Mouse (Mus musculus): Measurements from ENCODE around the gene Olfr1262. TPM values are rescaled to one million over a fixed set of nuclear protein-coding genes. Genes with fewer than 3 reads are reported as not detected.

Gene Olfr1262
- not detected for total RNA-seq (2021)

DNA sequence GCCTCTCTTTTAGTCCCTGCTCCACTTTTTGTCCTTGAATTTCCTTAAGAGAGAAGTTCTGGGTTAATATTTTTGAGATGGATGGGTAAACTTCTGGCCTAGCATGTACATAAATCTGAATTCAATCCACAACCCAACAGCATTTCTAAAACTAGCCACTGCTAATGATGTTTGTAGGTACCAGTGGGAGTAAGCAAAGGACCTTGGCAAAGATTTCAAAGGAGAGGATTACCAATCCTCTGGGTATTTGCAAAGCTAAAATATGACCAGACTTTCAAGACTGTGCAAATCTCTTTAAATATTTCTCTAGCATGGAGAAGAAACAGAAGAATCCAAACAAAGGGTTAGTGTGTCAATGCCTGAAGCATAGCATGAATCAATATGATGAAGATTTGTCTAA, at the start of gene Olfr1262:
Olfr1262 (plus strand) TSS at position 301 of the 400 bp plus-strand sequence.
- DNase-seq (ENCODE audit: extremely low spot score in 1 of 2, low spot score in 1 of 2), result no peak

DNA sequence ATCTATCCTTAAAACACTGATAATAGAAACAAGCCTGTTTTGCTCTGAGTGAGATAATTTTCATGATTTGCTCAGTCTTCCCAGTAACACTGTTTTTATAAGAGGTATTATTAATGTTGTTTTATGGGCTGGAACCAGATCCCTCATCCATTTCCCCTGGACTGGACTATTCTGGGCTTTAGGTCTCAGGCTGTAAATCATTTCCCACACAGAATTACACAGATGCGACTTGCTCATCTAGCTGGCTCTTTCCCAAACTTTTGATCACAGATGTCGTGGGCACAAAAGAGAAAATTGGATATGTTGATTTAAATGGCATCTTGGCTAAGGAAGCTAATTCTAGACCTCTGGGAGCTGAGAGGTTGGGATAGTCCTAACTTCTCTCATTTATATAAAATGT, 25.8 kb upstream of the Olfr1262 start, which contains the start of gene Olfr1260:
Olfr1260 (plus strand) TSS at position 157 of the 400 bp plus-strand sequence.
- no peak for DNase-seq (ENCODE audit: extremely low spot score in 1 of 2, low spot score in 1 of 2)

DNA sequence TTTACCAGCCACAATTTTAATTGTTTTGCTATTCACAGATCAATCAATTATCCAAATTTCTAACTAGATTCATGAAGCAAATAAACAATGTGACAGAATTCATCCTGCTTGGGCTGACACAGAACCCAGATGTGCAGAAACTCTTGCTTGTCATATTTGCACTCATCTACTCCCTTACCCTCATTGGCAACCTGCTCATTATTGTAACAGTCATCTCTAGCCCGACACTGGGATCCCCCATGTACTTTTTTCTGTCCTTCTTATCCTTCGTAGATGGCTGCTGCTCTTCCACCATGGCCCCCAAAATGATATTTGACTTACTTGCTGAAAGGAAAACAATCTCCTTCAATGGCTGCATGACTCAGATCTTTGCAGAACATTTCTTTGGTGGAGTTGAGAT, 22.2 kb upstream of the Olfr1262 start:
- DNase-seq (ENCODE audit: extremely low spot score in 1 of 2, low spot score in 1 of 2), result no peak

DNA sequence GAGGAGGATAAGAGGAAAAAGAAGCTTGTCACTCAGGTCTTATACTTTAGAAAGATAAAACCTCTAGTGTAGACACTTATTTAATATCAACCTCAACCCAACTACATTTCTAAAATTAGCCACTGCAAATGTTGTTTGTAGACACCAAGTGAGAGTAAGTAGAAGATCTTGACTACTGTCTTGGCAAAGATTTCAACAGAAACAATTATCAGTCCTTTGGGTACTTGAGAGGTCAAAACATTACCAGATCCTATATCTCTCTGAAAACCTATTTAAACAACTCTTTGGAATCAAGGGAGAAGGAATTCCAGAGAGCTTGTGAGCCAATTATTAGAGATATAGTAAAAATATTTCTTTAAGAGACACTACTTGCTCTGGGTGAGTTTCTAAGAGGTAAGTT, 9.0 kb upstream of the Olfr1262 start, which contains the start of gene Olfr1261:
Olfr1261 (plus strand) TSS at position 301 of the 400 bp plus-strand sequence.
- no peak for DNase-seq (ENCODE audit: extremely low spot score in 1 of 2, low spot score in 1 of 2)

DNA sequence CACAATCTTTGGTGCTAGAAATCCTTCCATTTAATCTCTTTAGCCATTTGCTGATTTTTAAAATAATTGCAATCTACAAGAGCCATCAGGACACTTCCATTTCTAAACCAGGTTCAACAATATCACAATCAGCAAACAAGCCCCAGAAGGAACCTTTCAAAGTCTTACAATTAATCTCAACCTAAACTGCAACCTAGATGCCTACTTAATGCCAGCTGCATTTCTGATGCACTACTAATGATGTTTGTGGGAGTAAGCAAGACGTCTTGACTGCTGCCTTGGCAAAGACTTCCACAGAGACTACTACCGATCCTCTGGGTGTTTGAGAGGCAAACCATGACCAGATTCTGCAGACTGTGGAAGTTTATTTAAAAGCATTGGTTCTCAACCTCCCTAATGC, 11.9 kb downstream of the Olfr1262 start, which contains the start of gene Olfr1263:
Olfr1263 (plus strand) TSS at position 301 of the 400 bp plus-strand sequence.
- no peak for DNase-seq (ENCODE audit: extremely low spot score in 1 of 2, low spot score in 1 of 2)

DNA sequence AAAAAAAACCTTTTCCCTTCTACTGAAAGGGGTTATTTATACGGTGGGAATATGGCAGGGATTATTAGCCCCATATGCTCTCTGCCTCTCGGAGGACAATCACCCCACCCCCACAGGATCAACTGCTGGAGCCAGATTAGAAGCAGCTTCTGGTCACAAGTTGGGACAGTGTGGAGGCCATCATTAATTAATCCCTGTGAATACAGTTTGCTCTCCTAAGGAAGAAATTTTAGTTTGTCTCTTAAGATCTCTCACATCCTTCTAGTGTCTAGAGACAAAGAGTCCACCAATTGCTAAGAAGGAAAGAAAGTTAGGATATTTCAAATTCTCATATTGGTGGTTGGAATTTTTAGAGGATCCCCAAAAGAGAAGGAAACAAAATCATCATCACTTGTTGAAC, 25.5 kb downstream of the Olfr1262 start, which contains the start of gene Olfr1264:
Olfr1264 (minus strand) TSS at position 101 of the 400 bp plus-strand sequence.
- DNase-seq (ENCODE audit: extremely low spot score in 1 of 2, low spot score in 1 of 2), result no peak

DNA sequence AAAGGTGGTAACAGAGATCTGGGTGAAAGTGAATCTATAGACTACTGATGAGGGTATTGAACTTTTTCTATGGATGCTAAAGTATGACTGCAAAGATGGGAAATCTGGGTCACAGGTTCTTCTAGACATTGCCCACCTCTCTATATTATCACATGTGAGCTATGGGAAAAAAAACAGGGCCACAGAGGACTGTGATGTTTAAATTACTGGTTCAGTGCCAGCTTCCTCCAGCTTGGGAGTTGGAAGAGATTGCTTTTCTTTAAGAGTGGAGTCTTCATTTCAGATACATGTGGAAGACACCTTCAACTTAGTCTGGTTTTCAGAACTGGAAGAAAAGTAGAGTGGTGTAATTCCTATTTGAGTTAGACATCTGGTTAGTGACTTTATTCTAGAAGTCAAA, 35.1 kb downstream of the Olfr1262 start, which contains the start of gene Olfr1265:
Olfr1265 (plus strand) TSS at position 301 of the 400 bp plus-strand sequence.
- no peak for DNase-seq (ENCODE audit: extremely low spot score in 1 of 2, low spot score in 1 of 2)

Other genes with a start within 250 kb of the Olfr1262 start
- not detected for gene Olfr1253, start 243.1 kb upstream of the Olfr1262 start, total RNA-seq (2021)
- gene Olfr1254, start 206.5 kb upstream of the Olfr1262 start, total RNA-seq (2021), result not detected
- not detected for gene Olfr1255, start 188.1 kb upstream of the Olfr1262 start, total RNA-seq (2021)
- gene Olfr1256, start 158.6 kb upstream of the Olfr1262 start, total RNA-seq (2021), result not detected
- gene Olfr48, start 151.9 kb upstream of the Olfr1262 start, total RNA-seq (2021), result not detected
- gene Olfr1257, start 121.7 kb upstream of the Olfr1262 start, total RNA-seq (2021), result not detected
- not detected for gene Olfr1258, start 72.8 kb upstream of the Olfr1262 start, total RNA-seq (2021)
- gene Olfr1259, start 51.5 kb upstream of the Olfr1262 start, total RNA-seq (2021), result not detected
- gene Olfr1260, start 25.8 kb upstream of the Olfr1262 start, total RNA-seq (2021), result not detected
- gene Olfr1261, start 8.9 kb upstream of the Olfr1262 start, total RNA-seq (2021), result not detected
- gene Olfr1263, start 12.0 kb downstream of the Olfr1262 start, total RNA-seq (2021), result not detected
- not detected for gene Olfr1264, start 25.4 kb downstream of the Olfr1262 start, total RNA-seq (2021)
- not detected for gene Olfr1265, start 35.2 kb downstream of the Olfr1262 start, total RNA-seq (2021)
- gene Olfr140, start 63.4 kb downstream of the Olfr1262 start, total RNA-seq (2021), result not detected
- gene Olfr1269, start 121.3 kb downstream of the Olfr1262 start, total RNA-seq (2021), result not detected
- not detected for gene Olfr32, start 142.2 kb downstream of the Olfr1262 start, total RNA-seq (2021)
- gene Olfr1270, start 152.9 kb downstream of the Olfr1262 start, total RNA-seq (2021), result not detected
- gene Olfr1506, start 224.3 kb downstream of the Olfr1262 start, total RNA-seq (2021), result under 1 TPM in 1 of 2 experiments, not detected in 1; 0.10 TPM

Measured in layer of hippocampus, postnatal 25 days (tissue).